Mouse (Mus musculus): ENCODE measurements around the gene Kif4. TPM values are rescaled to one million over a fixed set of nuclear protein-coding genes. Genes with fewer than 3 reads are reported as not detected.

The Kif4 gene
- total RNA-seq, 1 experiment: 25.4 TPM

GRCm38 (mm10) chrX:100775405-100775804, 149.9 kb downstream of the Kif4 start:
- H3K36me3 ChIP-seq (ENCODE audit: control insufficient read depth, insufficient read depth, low read length, poor library complexity, severe bottlenecking): no peaks in the 10 kb centered on the region
- TF ChIP-seq MAFK (IDR thresholded peaks at IDR 0.05; ENCODE audit: insufficient read depth, low read depth, low read length) (no peak), CHD2 (IDR thresholded peaks at IDR 0.05; ENCODE audit: low read depth, low read length) (no peak), ZC3H11A (IDR thresholded peaks at IDR 0.05; ENCODE audit: borderline replicate concordance, low read depth, low read length) (no peak), HCFC1 (IDR thresholded peaks at IDR 0.05; ENCODE audit: borderline replicate concordance, insufficient read depth, low read length) (no peak), ZNF384 (IDR thresholded peaks at IDR 0.05; ENCODE audit: low read depth, low read length) (no peak)
- no peaks in the 10 kb centered on the region; a peak in 1 of 4 replicates for H3K4me1 ChIP-seq (ENCODE audit: control insufficient read depth in 2 of 2, insufficient read depth in 2 of 2, low read length in 2 of 2, poor library complexity in 1 of 2)
- no peaks in the 10 kb centered on the region for H3K9me3 ChIP-seq (ENCODE audit: control insufficient read depth, insufficient read depth, low read depth, low read length)
- no peak overlapping the region for H3K9ac ChIP-seq (ENCODE audit: insufficient read depth, low read depth, low read length, poor library complexity, severe bottlenecking)
- H3K27ac ChIP-seq (ENCODE audit: insufficient read depth, low read depth, low read length, poor library complexity, severe bottlenecking): no peak overlapping the region
- no peak for DNase-seq (ENCODE audit: low read depth, low spot score)
- in situ Hi-C loops (cut with MboI; ENCODE audit: low sequenced_read_pairs in 2 of 2, unreplicated experiment in 2 of 2): no loop called here
- H3K4me3 ChIP-seq (ENCODE audit: insufficient read depth in 1 of 2, low read depth in 1 of 2, low read length in 2 of 2, poor library complexity in 1 of 2, severe bottlenecking in 1 of 2): no peak overlapping the region

GRCm38 (mm10) chrX:100776494-100776893, 151.0 kb downstream of the Kif4 start:
- in situ Hi-C loops (cut with MboI; ENCODE audit: low sequenced_read_pairs in 2 of 2, unreplicated experiment in 2 of 2): no loop called here
- Histone ChIP-seq H3K4me3 (ENCODE audit: insufficient read depth in 1 of 2, low read depth in 1 of 2, low read length in 2 of 2, poor library complexity in 1 of 2, severe bottlenecking in 1 of 2) (peak overlapping the region in 1 of 2 experiments; percentile 79; a peak in 2 of 4 replicates), H3K9ac (ENCODE audit: insufficient read depth, low read depth, low read length, poor library complexity, severe bottlenecking) (no peak overlapping the region), H3K4me1 (ENCODE audit: control insufficient read depth in 2 of 2, insufficient read depth in 2 of 2, low read length in 2 of 2, poor library complexity in 1 of 2) (no peaks in the 10 kb centered on the region; a peak in 2 of 4 replicates), H3K9me3 (ENCODE audit: control insufficient read depth, insufficient read depth, low read depth, low read length) (no peaks in the 10 kb centered on the region), H3K36me3 (ENCODE audit: control insufficient read depth, insufficient read depth, low read length, poor library complexity, severe bottlenecking) (no peaks in the 10 kb centered on the region), H3K27ac (ENCODE audit: insufficient read depth, low read depth, low read length, poor library complexity, severe bottlenecking) (no peak overlapping the region; the same call in 1 of the 2 replicates)
- DNase-seq (ENCODE audit: low read depth, low spot score): peak; percentile 48
- TF ChIP-seq HCFC1 (IDR thresholded peaks at IDR 0.05; ENCODE audit: borderline replicate concordance, insufficient read depth, low read length) (no peak), ZC3H11A (IDR thresholded peaks at IDR 0.05; ENCODE audit: borderline replicate concordance, low read depth, low read length) (no peak), CHD2 (IDR thresholded peaks at IDR 0.05; ENCODE audit: low read depth, low read length) (no peak), MAFK (IDR thresholded peaks at IDR 0.05; ENCODE audit: insufficient read depth, low read depth, low read length) (no peak), ZNF384 (IDR thresholded peaks at IDR 0.05; ENCODE audit: low read depth, low read length) (no peak)

Other genes starting within 250 kb of the Kif4 start
- 3.7 and 4.6 TPM in 2 replicates for gene Otud6a, start 196.7 kb upstream of the Kif4 start, total RNA-seq (2012; rRNA removed)
- 1.2 and 1.6 TPM in 2 replicates for gene Awat2, start 183.0 kb upstream of the Kif4 start, total RNA-seq (2012; rRNA removed)
- gene Igbp1, start 131.4 kb upstream of the Kif4 start, total RNA-seq (2012; rRNA removed): 83.4 and 118 TPM in 2 replicates
- gene Dgat2l6, start 100.9 kb upstream of the Kif4 start, total RNA-seq (2012; rRNA removed): not detected in 2 replicates
- not detected in 2 replicates for gene Awat1, start 53.5 kb upstream of the Kif4 start, total RNA-seq (2012; rRNA removed)
- 0.05 TPM in 1 of 2 replicates, not detected in the other for gene P2ry4, start 30.9 kb upstream of the Kif4 start, total RNA-seq (2012; rRNA removed)
- gene Arr3, start 20.2 kb upstream of the Kif4 start, total RNA-seq (2012; rRNA removed): not detected in 2 replicates
- gene Pdzd11, start 831 bp downstream of the Kif4 start, total RNA-seq (2012; rRNA removed): 22.3 and 38.7 TPM in 2 replicates
- gene Gdpd2, start 104.1 kb downstream of the Kif4 start, total RNA-seq (2012; rRNA removed): 0.22 and 0.32 TPM in 2 replicates
- 13.1 and 15.3 TPM in 2 replicates for gene Dlg3, start 142.0 kb downstream of the Kif4 start, total RNA-seq (2012; rRNA removed)